Mouse (Mus musculus) fibroblast of lung, adult 2 months (primary cell): ENCODE data around the gene Coro2a.
A peak's percentile ranks its signal among the peaks of the same experiment; 100 is the strongest.

Experiments used
- DNase-seq: peaks from one replicate; pipeline ENCODE4 v3.0.0-alpha.2; 2011; ENCODE audit warnings: low read depth

The Coro2a gene

GRCm38 (mm10) chr4:46526798-46527557, 75.0 kb downstream of the Coro2a start:
- no peak for DNase-seq

DNA sequence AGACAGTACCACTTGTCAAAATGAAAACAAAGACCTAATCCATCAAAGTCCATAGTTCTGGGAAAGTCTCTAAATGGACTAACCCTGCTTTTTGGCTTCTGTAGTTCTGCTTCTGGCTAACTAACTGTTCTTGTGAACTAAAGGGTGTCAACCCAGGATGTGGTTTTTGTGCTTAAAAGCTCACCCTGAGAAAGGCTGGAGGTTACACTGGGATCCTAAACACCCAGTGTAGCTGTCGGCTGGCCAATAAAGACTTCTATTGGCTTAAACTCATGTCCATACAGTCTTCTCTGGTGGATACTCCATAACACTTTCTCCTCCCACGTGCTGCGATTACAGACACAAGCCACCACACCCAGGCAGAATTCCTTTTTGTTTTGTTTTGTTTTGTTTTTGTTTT, 75.8 kb downstream of the Coro2a start:
- DNase-seq = no peak

DNA sequence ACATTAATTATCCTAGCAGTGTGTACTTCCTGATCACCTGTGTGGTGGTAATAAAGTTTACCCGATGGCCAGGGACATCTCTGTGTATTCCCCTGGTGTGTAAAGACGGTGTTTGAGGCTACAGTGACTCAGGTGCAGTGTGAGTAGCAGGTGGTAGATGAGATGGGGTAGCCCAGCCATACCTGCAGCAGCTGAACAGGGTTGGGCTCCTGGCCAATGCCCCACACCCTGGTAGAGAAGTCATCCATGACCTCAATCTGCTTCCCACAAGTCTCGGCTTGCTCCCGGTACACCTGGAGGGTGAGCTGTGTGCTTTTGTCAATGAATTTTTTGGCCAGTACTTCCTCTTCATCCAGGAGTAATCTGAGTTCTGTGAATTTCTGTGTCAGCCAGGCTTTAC, 78.7 kb downstream of the Coro2a start:
- DNase-seq = no peak

GRCm38 (mm10) chr4:46521457-46521856, 80.5 kb downstream of the Coro2a start:
- DNase-seq = no peak

- DNase-seq = no peak
Measured at GRCm38 (mm10) chr4:46520491-46520890, 81.5 kb downstream of the Coro2a start.

GRCm38 (mm10) chr4:46507736-46508460, 94.1 kb downstream of the Coro2a start:
- peak; percentile 59 for DNase-seq

- DNase-seq = peak; percentile 69
Measured at GRCm38 (mm10) chr4:46506801-46507610, 95.0 kb downstream of the Coro2a start.

DNA sequence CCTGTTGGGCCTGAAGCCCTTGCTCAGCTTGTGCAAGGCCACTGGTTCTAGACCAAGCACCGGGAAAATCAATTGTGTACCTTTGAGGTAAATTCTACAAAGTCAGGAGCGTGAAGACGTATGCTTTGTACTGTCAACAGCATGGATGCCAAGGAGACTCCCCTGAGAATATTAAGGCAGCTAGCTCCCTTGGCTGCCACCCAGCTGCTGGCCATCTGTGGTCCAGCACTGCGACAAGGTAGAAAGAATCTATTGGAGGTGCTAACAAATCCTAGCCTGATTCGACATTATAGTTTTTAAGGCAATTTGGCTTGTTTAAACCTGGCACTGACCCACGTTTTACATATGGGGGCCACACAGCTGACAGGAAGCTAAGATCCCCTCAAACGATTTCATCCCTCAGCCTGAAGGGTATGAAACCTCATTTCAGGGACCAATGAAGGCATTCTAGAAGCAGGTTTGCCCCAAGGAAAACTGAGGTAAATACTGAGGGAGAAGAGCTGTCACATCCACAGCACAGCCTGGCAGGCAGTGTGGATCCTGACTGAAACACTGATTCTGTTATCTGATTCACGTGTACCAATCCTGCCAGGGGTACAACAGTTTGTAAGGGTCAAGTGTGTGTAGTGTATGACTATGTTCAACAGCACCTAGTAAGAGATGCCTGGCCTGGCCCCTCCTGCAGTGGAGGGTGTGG, 96.5 kb downstream of the Coro2a start:
- DNase-seq = no peak

DNA sequence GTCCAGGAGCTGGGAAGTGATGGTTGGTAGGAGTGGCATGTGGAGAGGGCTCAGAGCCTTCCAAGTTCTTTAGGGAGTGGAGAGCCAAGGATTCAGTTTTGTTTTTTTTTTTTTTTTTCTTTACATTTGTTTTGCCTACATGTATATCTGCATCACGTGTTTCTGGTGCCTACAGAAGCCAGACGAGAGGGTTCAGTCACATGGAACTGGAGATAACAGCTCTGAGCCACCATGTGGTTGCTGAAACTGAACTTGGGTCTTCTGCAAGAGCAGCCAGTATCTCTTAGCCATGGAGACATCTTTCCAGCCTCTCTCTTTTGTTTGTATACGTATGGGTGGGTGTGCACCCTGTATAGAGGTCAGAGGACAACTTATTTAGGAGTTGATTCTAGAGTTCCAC, 98.1 kb downstream of the Coro2a start:
- DNase-seq = no peak

GRCm38 (mm10) chr4:46502606-46503502, 99.1 kb downstream of the Coro2a start:
- DNase-seq = no peak

GRCm38 (mm10) chr4:46498976-46499375, 103.0 kb downstream of the Coro2a start:
- DNase-seq = no peak

- no peak for DNase-seq
Measured at GRCm38 (mm10) chr4:46498511-46498910, 103.5 kb downstream of the Coro2a start.

- peak; percentile 36 for DNase-seq
Measured at GRCm38 (mm10) chr4:46497286-46497892, 104.6 kb downstream of the Coro2a start.

- no peak for DNase-seq
Measured at GRCm38 (mm10) chr4:46495543-46495942, 106.5 kb downstream of the Coro2a start.

DNA sequence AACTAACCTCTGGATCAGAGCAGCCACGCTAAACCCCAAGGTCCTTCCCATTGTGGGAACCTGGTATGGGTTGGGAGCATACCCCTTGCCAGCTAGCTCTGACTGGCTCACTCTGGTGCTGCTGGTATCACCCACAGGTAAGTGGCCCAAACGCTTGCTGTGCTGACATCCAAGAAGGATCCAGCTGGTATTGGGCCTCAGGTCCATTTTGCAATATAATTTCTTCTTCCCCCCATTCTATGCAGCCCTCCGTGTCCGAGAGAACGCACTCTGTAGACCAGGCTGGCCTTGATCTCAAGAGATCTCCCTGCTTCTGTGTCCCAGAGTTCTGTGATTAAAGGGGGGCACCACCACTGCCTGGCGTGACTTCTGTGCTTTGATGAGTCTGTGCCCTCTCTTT, 108.9 kb downstream of the Coro2a start:
- no peak for DNase-seq

- peak; percentile 88 for DNase-seq
Measured at GRCm38 (mm10) chr4:46489028-46489925, 112.7 kb downstream of the Coro2a start, which contains the start of gene Nans. Nans (plus strand) TSS chr4:46489248.

- no peak for DNase-seq
Measured at GRCm38 (mm10) chr4:46487348-46487747, 114.7 kb downstream of the Coro2a start.
